Mouse (Mus musculus) ES-Bruce4 (cell line): ENCODE measurements around the gene Ralgps1. TPM values are rescaled to one million over a fixed set of nuclear protein-coding genes. Genes with fewer than 3 reads are reported as not detected.

Experiments
- H3K27ac ChIP-seq: 2 replicates; pipeline ENCODE4 v1.5.1; 2012; ENCODE audit warnings: low read length, inconsistent platforms; ENCODE audit not compliant: insufficient read depth
- H3K27me3 ChIP-seq: 2 replicates; pipeline ENCODE4 v1.6.1; 2012; ENCODE audit warnings: mild to moderate bottlenecking, low read length, inconsistent platforms; ENCODE audit not compliant: control insufficient read depth, poor library complexity, insufficient read depth, severe bottlenecking
- H3K36me3 ChIP-seq: 2 replicates; pipeline ENCODE4 v1.6.1; 2012; ENCODE audit warnings: inconsistent platforms, mild to moderate bottlenecking, low read length, moderate library complexity; ENCODE audit not compliant: control insufficient read depth, poor library complexity, insufficient read depth, severe bottlenecking
- H3K4me1 ChIP-seq: one replicate; pipeline ENCODE4 v1.8.1; 2011; ENCODE audit warnings: low read length; ENCODE audit not compliant: control insufficient read depth, insufficient read depth
- H3K4me3 ChIP-seq: 2 replicates; pipeline ENCODE4 v1.5.1; 2011; ENCODE audit warnings: low read depth, mild to moderate bottlenecking, low read length
- H3K9ac ChIP-seq: 2 replicates; pipeline ENCODE4 v1.6.1; 2012; ENCODE audit warnings: low read depth, mild to moderate bottlenecking, inconsistent platforms; ENCODE audit not compliant: poor library complexity, severe bottlenecking
- H3K9me3 ChIP-seq: replicated peaks from 2 replicates; pipeline ENCODE4 v1.6.1; 2012; ENCODE audit warnings: mild to moderate bottlenecking, low read length, inconsistent platforms; ENCODE audit not compliant: control insufficient read depth, poor library complexity, insufficient read depth, severe bottlenecking
- CTCF ChIP-seq: IDR thresholded peaks from one replicate; pipeline ENCODE4 v1.8.1; 2011; ENCODE audit warnings: low read depth, low read length
- EP300 ChIP-seq: IDR thresholded peaks from 2 replicates; pipeline ENCODE4 v1.6.1; 2011; ENCODE audit warnings: low read depth, low read length; ENCODE audit not compliant: insufficient read depth
- POLR2A ChIP-seq: IDR thresholded peaks from one replicate; pipeline ENCODE4 v1.8.1; 2011; ENCODE audit warnings: low read length; ENCODE audit not compliant: insufficient read depth
- polyA plus RNA-seq: library from polyadenylated mRNA; stranded (reverse); fragments of >200 nt; gene quantifications from 2 replicates; pipeline ENCODE4 v1.2.4, GENCODE M21; 2011; ENCODE audit warnings: low read depth; ENCODE audit not compliant: missing spikeins, insufficient read depth, insufficient read length

Gene Ralgps1
- polyA plus RNA-seq, 1 experiment = 17.0 TPM

GRCm38 (mm10) chr2:33248549-33248948 is 122.7 kb downstream of the Ralgps1 start:
- Histone ChIP-seq H3K9ac (no peak overlapping the region), H3K27ac (no peak overlapping the region), H3K27me3 (no peaks in the 10 kb centered on the region), H3K36me3 (no peaks in the 10 kb centered on the region), H3K4me1 (no peaks in the 10 kb centered on the region), H3K4me3 (no peak overlapping the region), H3K9me3 (no peaks in the 10 kb centered on the region)
- TF ChIP-seq POLR2A = no peak
- no peak for TF ChIP-seq EP300
- no peak for TF ChIP-seq CTCF

GRCm38 (mm10) chr2:33246841-33247240 is 124.4 kb downstream of the Ralgps1 start:
- TF ChIP-seq POLR2A (no peak), EP300 (no peak), CTCF (no peak)
- no peak overlapping the region for H3K27ac ChIP-seq
- no peaks in the 10 kb centered on the region for H3K36me3 ChIP-seq

GRCm38 (mm10) chr2:33245350-33245749 is 125.9 kb downstream of the Ralgps1 start:
- H3K9me3 ChIP-seq = no peaks in the 10 kb centered on the region
- H3K4me1 ChIP-seq = no peaks in the 10 kb centered on the region
- H3K27me3 ChIP-seq = no peaks in the 10 kb centered on the region
- TF ChIP-seq POLR2A (no peak), CTCF (peak; percentile 3)
- no peak overlapping the region for H3K9ac ChIP-seq
- no peak overlapping the region for H3K27ac ChIP-seq
- H3K36me3 ChIP-seq = no peaks in the 10 kb centered on the region
- no peak overlapping the region for H3K4me3 ChIP-seq

More at GRCm38 (mm10) chr2:33246841-33247240, 124.4 kb downstream of the Ralgps1 start:
- Histone ChIP-seq H3K4me1 (no peaks in the 10 kb centered on the region), H3K4me3 (no peak overlapping the region), H3K9me3 (no peaks in the 10 kb centered on the region), H3K9ac (no peak overlapping the region), H3K27me3 (no peaks in the 10 kb centered on the region)

- no peak overlapping the region for H3K27ac ChIP-seq
- TF ChIP-seq POLR2A (no peak), EP300 (no peak), CTCF (no peak)
- H3K9ac ChIP-seq = no peak overlapping the region
- H3K4me1 ChIP-seq = no peaks in the 10 kb centered on the region
- no peaks in the 10 kb centered on the region for H3K36me3 ChIP-seq
- H3K27me3 ChIP-seq = no peaks in the 10 kb centered on the region
- H3K9me3 ChIP-seq = no peaks in the 10 kb centered on the region
- no peak overlapping the region for H3K4me3 ChIP-seq
Measured at GRCm38 (mm10) chr2:33244880-33245279, 126.4 kb downstream of the Ralgps1 start.

- Histone ChIP-seq H3K4me1 (no peaks in the 10 kb centered on the region), H3K27ac (no peak overlapping the region), H3K9ac (no peak overlapping the region), H3K4me3 (no peak overlapping the region), H3K9me3 (no peaks in the 10 kb centered on the region), H3K36me3 (no peaks in the 10 kb centered on the region), H3K27me3 (no peaks in the 10 kb centered on the region)
- TF ChIP-seq POLR2A = no peak
- TF ChIP-seq CTCF = no peak
- TF ChIP-seq EP300 = no peak
Measured at GRCm38 (mm10) chr2:33237581-33237980, 133.7 kb downstream of the Ralgps1 start.

GRCm38 (mm10) chr2:33234848-33235247 is 136.4 kb downstream of the Ralgps1 start:
- H3K27me3 ChIP-seq = no peaks in the 10 kb centered on the region
- no peaks in the 10 kb centered on the region for H3K4me1 ChIP-seq
- no peaks in the 10 kb centered on the region for H3K36me3 ChIP-seq
- H3K4me3 ChIP-seq = no peak overlapping the region
- H3K27ac ChIP-seq = no peak overlapping the region
- no peaks in the 10 kb centered on the region for H3K9me3 ChIP-seq
- TF ChIP-seq EP300 (no peak), CTCF (no peak), POLR2A (no peak)
- H3K9ac ChIP-seq = no peak overlapping the region
